Mouse (Mus musculus) heart, adult 8-10 months (tissue): Measurements from ENCODE around the gene Gm9376. TPM values are rescaled to one million over a fixed set of nuclear protein-coding genes. Genes with fewer than 3 reads are reported as not detected.

Experiments used
- DNase-seq: peaks from one replicate; pipeline ENCODE4 v3.0.0; 2022; ENCODE audit warnings: low spot score
- total RNA-seq, 4 experiments: library from RNA; stranded (reverse); gene quantifications; 2 replicates each; pipeline ENCODE4 v1.2.4; 2022

Gm9376 gene
- not detected for total RNA-seq

DNA sequence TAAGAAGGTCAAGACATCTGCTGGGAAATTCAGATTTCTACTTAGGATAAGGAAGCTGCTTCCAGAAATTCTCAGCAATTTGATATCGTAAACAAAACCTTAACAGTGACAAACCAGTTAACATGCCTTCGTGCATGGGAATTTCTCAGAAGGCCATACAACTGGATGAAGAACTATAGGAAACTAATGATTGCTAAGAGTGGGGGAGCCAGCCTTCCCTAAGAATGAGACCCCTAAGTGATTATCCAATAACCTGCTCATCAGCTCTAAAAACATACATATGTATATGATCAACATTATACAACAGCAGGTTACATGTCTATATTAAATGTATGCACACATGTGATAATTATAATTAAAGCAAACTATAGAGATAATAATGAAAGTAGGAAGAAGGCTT, at the start of gene Gm9376:
Gm9376 (plus strand) TSS at position 301 of the 400 bp plus-strand sequence.
- DNase-seq: no peak

DNA sequence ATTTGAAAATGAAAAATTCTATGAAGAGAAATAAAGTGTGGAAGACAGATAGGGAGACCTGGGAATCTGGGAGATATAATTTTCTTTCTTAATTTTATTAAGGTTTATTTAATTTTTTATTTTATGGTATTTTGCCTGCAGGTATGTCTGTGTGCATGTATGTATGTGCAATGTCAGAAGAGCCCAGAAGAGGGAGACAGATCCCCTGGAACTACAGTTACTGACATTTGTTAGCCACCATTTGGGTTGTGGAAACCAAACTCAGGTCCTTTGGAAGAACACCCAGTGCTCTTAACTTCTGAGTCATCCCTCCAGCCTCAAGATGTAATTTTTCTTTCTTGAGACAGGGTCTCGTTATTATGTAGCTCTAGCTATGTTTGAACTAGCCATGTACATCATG, 45.9 kb upstream of the Gm9376 start:
- DNase-seq: no peak

DNA sequence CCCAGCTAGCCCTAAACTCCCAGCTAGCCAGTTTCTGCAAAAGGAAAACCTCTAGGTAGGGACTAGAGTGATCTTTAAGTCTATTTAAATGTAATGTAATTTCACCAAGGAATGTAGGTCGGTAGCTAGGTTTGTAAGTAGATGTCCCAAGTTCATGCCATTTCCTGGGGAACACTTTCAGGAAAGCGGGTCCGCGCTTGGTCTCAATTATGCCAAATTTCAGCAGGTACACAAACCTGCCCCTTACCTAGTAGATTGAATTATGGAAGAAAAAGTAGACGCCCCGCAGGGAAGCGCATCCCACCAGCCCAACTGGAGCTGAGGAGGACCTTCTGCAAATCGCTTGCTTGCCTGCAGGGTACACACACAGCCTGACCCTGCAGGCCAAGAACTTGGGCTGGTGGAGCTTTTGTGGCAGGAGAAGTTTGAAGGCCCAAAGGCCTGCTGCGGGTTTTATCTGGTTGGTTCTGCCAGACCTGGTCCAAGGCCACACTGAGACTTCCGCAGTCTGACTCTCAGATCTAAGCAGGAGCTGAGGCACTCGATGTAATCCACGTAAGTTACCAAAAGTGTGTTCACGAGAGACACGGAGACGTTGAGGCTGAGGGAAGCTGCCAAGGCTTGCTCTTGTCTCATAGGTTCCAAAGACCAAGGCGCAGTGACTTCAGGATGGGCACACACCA, 41.6 kb upstream of the Gm9376 start:
- no peak for DNase-seq

DNA sequence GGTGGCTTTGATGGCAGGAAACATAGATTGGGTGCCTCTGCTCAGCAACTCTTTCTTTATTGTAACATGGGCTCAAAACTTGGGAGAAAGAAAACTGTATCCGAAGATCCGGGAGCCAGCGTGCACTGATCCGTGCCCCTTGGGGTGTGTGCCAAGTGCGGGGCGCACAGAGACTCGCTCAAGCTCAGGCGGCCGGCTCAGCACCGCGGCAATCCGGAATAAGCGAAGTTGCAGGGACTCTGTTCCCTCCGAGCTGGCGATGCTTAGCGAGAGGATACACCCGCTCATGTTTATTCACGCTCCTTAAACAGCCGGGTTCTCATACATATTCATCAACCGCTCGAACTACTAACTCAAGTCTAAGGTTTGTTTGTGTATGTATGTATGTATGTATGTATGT, 40.8 kb upstream of the Gm9376 start:
- no peak for DNase-seq

GRCm38 (mm10) chr14:118226471-118227155, 40.1 kb upstream of the Gm9376 start:
- DNase-seq: no peak

GRCm38 (mm10) chr14:118232381-118232970, 34.3 kb upstream of the Gm9376 start:
- no peak for DNase-seq

DNA sequence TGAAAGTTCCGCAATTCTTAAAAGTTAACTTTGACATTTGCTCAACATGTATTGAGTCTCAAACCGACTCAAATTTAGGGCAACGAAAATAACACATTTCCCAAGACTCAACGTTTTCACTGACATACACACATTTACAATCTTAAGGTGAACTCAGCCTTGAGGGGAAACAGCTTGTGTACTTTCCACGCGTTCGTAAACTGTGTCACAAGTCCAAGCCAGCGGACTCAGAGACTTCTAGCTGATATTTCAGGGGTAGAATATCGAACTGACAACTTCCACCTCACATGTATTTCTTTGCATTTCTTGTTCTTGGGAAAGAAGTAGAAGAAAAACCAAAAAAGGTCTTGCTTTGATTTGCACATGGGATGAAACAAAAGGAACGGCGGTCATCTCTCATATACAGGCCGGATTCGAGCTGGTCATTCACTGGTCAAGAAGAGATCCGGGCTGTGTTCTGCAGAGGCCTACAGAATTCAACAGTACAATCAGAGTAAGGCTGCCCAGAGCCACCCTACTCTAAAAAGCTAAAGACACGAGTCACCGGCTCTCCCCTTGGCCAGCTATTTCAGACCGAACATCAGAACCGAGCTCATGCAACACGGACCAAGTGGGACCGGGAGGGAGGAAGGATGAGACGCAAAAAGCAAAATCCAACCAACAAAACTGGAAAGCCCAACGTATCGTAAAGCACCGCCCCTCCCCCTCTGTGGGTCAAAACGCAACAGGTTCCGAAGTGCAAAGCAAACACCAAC, 32.8 kb upstream of the Gm9376 start:
- DNase-seq: no peak

DNA sequence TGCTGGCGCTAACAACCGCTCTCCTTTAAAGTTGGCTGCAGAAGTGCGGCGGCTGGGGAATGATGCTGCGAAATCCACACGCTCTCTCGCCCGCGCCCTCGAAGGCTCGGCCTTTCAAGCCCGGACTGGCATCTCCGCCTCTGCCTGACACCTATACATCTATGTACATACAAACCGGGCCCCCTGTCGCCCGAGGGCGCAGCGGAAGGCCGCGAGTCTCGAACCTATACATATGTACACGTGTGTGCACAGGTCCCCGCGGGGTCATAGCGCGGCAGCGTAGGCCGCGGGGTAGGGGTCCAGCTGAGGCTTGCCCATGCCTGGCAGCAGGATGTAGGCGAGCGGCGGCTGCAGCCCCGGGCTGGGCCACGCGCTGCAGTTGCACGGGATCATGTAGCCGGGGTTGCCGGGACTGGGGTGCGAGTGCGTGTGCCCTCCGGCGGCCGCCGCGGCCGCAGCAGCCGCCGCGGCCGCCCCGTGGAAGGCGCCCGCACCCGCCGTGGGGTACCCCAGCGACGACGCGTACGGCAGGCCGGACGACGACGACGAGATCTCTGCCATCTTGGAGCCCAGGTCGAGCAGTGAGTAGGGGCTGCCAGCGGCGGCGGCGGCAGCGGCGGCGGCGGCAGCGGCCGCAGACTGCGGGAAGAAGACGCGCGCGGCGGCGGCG, 32.1 kb upstream of the Gm9376 start:
- DNase-seq: no peak

DNA sequence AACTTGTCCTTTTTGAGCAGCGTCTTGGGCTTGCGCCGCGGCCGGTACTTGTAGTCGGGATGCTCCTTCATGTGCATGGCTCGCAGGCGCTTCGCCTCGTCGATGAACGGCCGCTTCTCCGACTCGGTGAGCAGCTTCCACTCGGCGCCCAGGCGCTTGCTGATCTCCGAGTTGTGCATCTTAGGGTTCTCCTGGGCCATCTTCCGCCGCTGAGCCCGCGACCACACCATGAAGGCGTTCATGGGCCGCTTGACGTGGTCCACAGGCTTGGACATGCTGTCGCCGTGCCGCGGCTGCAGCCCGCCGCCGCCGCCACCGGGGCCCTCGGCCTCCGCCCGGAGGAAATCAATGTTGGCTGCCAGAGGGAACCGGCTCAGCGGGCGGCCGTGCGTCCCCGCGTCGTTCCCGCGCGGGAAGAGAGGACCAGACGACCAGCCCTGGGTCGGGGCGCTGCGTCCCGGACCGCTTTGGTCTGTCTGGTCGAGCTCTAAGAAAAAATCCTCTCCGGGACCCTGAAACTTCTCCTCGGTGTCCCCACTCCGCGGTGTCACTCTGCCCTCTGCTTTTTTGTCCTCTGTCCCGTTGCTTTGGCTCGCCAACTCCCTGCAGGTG, 31.3 kb upstream of the Gm9376 start:
- DNase-seq: no peak

GRCm38 (mm10) chr14:118235973-118236885, 30.5 kb upstream of the Gm9376 start:
- no peak for DNase-seq

GRCm38 (mm10) chr14:118236886-118237289, 29.9 kb upstream of the Gm9376 start, which contains the start of gene Sox21:
Sox21 (minus strand) TSS chr14:118237030.
- no peak for DNase-seq

DNA sequence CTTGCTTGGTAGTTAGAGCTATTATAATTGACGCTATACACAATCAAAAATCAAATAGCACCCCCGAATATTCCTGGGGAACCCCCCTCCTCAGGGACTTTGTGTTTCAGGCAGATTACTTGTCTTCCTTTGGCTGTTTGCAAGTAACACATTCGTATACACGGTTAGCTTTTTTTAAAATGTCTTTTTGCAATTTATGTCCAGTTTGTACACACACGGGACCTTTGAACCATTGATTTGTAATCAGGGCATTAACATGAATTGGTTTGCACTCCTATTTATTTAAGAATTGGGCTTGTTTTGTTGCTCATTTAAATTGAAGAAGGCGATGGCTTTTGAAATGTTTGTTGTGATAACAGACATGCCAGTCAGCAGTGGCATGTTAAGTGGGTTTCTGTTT, 29.0 kb upstream of the Gm9376 start:
- no peak for DNase-seq

GRCm38 (mm10) chr14:118239351-118239750, 27.4 kb upstream of the Gm9376 start:
- no peak for DNase-seq

- no peak for DNase-seq
These were observed 25.3 kb upstream of the Gm9376 start for GRCm38 (mm10) chr14:118241416-118241815.

GRCm38 (mm10) chr14:118253381-118253780, 13.4 kb upstream of the Gm9376 start:
- no peak for DNase-seq

- DNase-seq: no peak
These were observed 2.1 kb downstream of the Gm9376 start for GRCm38 (mm10) chr14:118268849-118269248.

DNA sequence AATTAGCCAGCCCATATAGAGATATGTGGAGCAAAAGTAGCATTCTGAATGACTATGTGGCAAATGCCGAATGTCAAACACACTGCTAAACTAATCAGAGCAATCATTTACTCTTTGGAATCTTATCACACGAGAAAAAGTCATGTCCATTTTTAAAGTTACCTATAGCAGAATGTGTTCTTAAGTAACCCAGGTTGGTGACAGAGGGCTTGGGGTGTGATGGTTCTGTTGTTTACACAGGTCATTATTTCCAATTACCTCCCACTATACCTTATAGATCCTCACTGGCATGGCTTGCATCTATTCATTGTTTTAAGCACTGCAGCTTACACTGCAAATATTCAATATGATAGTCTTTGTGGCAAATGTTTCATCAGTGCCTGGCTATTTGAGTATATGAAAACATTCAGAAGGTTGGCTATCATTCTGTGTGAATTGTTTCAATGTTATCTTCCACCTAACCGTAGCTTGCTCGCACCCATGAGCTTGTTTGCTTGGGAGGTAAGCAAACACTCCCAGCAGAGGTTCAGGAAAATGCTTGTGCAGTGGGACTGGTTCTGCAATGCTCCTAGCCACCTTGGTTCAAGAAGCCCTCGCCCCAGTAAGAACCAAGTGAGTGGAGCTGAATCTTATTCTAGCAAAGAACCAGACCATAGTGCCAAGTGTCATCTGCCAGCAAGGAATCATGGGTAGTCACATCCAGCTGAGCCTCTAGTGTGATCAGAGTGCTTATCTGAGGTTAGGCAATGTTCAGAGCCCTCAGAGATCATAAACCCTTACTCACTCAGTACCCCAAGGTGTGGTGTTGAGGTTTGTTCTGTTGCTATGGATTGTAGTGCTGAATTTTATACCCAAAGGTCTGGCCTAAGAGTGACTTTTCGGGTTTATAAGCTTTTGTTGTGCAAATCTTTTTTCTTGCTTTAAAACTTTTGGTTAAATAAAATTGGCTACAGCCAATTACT, 6.1 kb downstream of the Gm9376 start:
- no peak for DNase-seq

GRCm38 (mm10) chr14:118277704-118278498, 11.1 kb downstream of the Gm9376 start:
- no peak for DNase-seq
